Comparison of ENCODE assay signal across 42 mouse cellular contexts in genomic region chr5:147272046-147272807, GRCm38 (mm10). TPM values are rescaled to one million over a fixed set of nuclear protein-coding genes. Genes with fewer than 3 reads are reported as not detected.
DNase-seq lines count a peak whose midpoint lies in the region; ATAC-seq and TF ChIP-seq lines count a peak whose summit lies in the region.
"Had no signal": no experiment of that assay in that cellular context is flagged by ENCODE, and none has a peak within 500 bp of the region (broad histone marks: within the 10 kb centered on the region; RNA-seq: fewer than 3 reads in every experiment).

No protein-coding gene starts in this region.

- no peak for ATAC-seq in midbrain, embryonic 16.5 days
- no peak for ATAC-seq in intestine, postnatal 0 days
- no peak for ATAC-seq in stomach, embryonic 15.5 days (ENCODE audit: insufficient read depth, low FRiP score, low read depth)
- ATAC-seq in erythroblast, adult 5-6 weeks (replicated peaks; ENCODE audit: low FRiP score, poor library complexity, severe bottlenecking): no peak
- ATAC-seq: activated CD4-positive, CD25-positive, alpha-beta regulatory T cell, adult 4 months; forebrain, postnatal 0 days; inflammation-experienced regulatory T-cells, adult 6 months; midbrain, embryonic 13.5 days had no signal

- 1% methylated on average over 12 of the region's 12 CpGs for WGBS in midbrain, embryonic 10.5 days
- 3% methylated on average over 12 of the region's 12 CpGs for WGBS in midbrain, embryonic 16.5 days
- 30% methylated on average over 12 of the region's 12 CpGs for WGBS in intestine, postnatal 0 days
- WGBS in stomach, embryonic 15.5 days: 10% methylated on average over 12 of the region's 12 CpGs

- H3K9me3 ChIP-seq in midbrain, embryonic 10.5 days (replicated peaks): no peaks in the 10 kb centered on the region
- H3K9me3 ChIP-seq in midbrain, embryonic 16.5 days (replicated peaks; ENCODE audit: control insufficient read depth, low read length, poor library complexity, severe bottlenecking): no peaks in the 10 kb centered on the region
- no peaks in the 10 kb centered on the region for H3K9me3 ChIP-seq in intestine, postnatal 0 days (ENCODE audit: control insufficient read depth)
- H3K9me3 ChIP-seq in stomach, embryonic 15.5 days: no peaks in the 10 kb centered on the region
- H3K9me3 ChIP-seq: embryonic facial prominence, embryonic 12.5 days; forebrain, embryonic 12.5 days; heart, embryonic 15.5 days; liver, embryonic 15.5 days; lung, embryonic 15.5 days had no signal

- H3K27me3 ChIP-seq in midbrain, embryonic 10.5 days (ENCODE audit: low read depth, poor library complexity, severe bottlenecking): peaks cover 100% of the 10 kb centered on the region
- H3K27me3 ChIP-seq in midbrain, embryonic 16.5 days (ENCODE audit: control insufficient read depth, insufficient read depth, low read depth, low read length): peaks cover 84% of the 10 kb centered on the region
- peaks cover 82% of the 10 kb centered on the region for H3K27me3 ChIP-seq in intestine, postnatal 0 days (replicated peaks; ENCODE audit: control insufficient read depth, insufficient read depth, low read length)
- peaks cover 87% of the 10 kb centered on the region for H3K27me3 ChIP-seq in stomach, embryonic 15.5 days (replicated peaks)

- H3K4me3 ChIP-seq in midbrain, embryonic 10.5 days: no peak overlapping the region
- no peak overlapping the region for H3K4me3 ChIP-seq in midbrain, embryonic 16.5 days (ENCODE audit: low read depth, low read length)
- peak overlapping the region; percentile 12 for H3K4me3 ChIP-seq in intestine, postnatal 0 days (ENCODE audit: low read depth, low read length)
- H3K4me3 ChIP-seq in stomach, embryonic 15.5 days (replicated peaks): peak overlapping the region; percentile 41
- H3K4me3 ChIP-seq: embryonic facial prominence, embryonic 12.5 days; forebrain, embryonic 12.5 days; heart, embryonic 15.5 days; layer of hippocampus, adult 2 months; liver, embryonic 15.5 days; lung, embryonic 15.5 days; midbrain, embryonic 13.5 days had no signal

- TF ChIP-seq CTCF in intestine, postnatal 0 days (IDR thresholded peaks at IDR 0.05; ENCODE audit: low read depth): no peak

- no peaks in the 10 kb centered on the region for H3K36me3 ChIP-seq in midbrain, embryonic 10.5 days
- no peaks in the 10 kb centered on the region for H3K36me3 ChIP-seq in midbrain, embryonic 16.5 days (ENCODE audit: control insufficient read depth, insufficient read depth, low read length)
- H3K36me3 ChIP-seq in intestine, postnatal 0 days (ENCODE audit: control insufficient read depth, insufficient read depth): no peaks in the 10 kb centered on the region
- no peaks in the 10 kb centered on the region for H3K36me3 ChIP-seq in stomach, embryonic 15.5 days
- H3K36me3 ChIP-seq: embryonic facial prominence, embryonic 12.5 days; forebrain, embryonic 12.5 days; heart, embryonic 15.5 days; liver, embryonic 15.5 days; lung, embryonic 15.5 days; midbrain, embryonic 13.5 days had no signal

- H3K27ac ChIP-seq in midbrain, embryonic 10.5 days (replicated peaks): no peak overlapping the region
- H3K27ac ChIP-seq in midbrain, embryonic 16.5 days (ENCODE audit: low read length): no peak overlapping the region
- H3K27ac ChIP-seq in intestine, postnatal 0 days (ENCODE audit: low read depth, low read length): no peak overlapping the region
- H3K27ac ChIP-seq in stomach, embryonic 15.5 days: no peak overlapping the region
- H3K27ac ChIP-seq: embryonic facial prominence, embryonic 12.5 days; forebrain, embryonic 12.5 days; heart, embryonic 15.5 days; hindbrain, embryonic 14.5 days; layer of hippocampus, adult 2 months; liver, embryonic 15.5 days; lung, embryonic 15.5 days; midbrain, embryonic 13.5 days had no signal

- DNase-seq in embryo, embryonic 9.5 days (ENCODE audit: extremely low spot score): peak; percentile 26
- no peak for DNase-seq in embryo, embryonic 11 days
- peak; percentile 33 for DNase-seq in midbrain, embryonic 10.5 days (ENCODE audit: low spot score)
- no peak for DNase-seq in frontal cortex, adult 2 months (ENCODE audit: extremely low spot score in 1 of 2, low spot score in 1 of 2)
- DNase-seq: adrenal gland, adult 2 months; adrenal gland, postnatal 36 days; cerebellum, adult 2 months; cerebellum, postnatal 14 days; forebrain, postnatal 0 days; gastrocnemius, postnatal 10 days; kidney, adult 9 months; kidney, postnatal 10 days; left cerebral cortex, postnatal 4 days; liver; right cerebral cortex, adult 18-20 months; thymus, postnatal 25 days had no signal

- H3K4me2 ChIP-seq in midbrain, embryonic 16.5 days (ENCODE audit: low read length): no peak overlapping the region
- peak overlapping the region; percentile 49; the same call in 1 of the 2 replicates for H3K4me2 ChIP-seq in intestine, postnatal 0 days (replicated peaks; ENCODE audit: low read depth)
- peak overlapping the region; percentile 33 for H3K4me2 ChIP-seq in stomach, embryonic 15.5 days
- H3K4me2 ChIP-seq: embryonic facial prominence, embryonic 12.5 days; forebrain, embryonic 12.5 days; heart, embryonic 15.5 days; hindbrain, embryonic 14.5 days; liver, embryonic 15.5 days; lung, embryonic 15.5 days; midbrain, embryonic 13.5 days had no signal

- no peak overlapping the region for H3K9ac ChIP-seq in midbrain, embryonic 16.5 days (ENCODE audit: low read depth, low read length)
- H3K9ac ChIP-seq in intestine, postnatal 0 days (ENCODE audit: low read depth, low read length): peak overlapping the region; percentile 26; the same call in 1 of the 2 replicates
- H3K9ac ChIP-seq in stomach, embryonic 15.5 days: no peak overlapping the region
- H3K9ac ChIP-seq: embryonic facial prominence, embryonic 12.5 days; forebrain, embryonic 12.5 days; forebrain, postnatal 0 days; heart, embryonic 15.5 days; hindbrain, embryonic 14.5 days; liver, embryonic 15.5 days; lung, embryonic 15.5 days; midbrain, embryonic 13.5 days had no signal

- peaks cover 7% of the 10 kb centered on the region for H3K4me1 ChIP-seq in midbrain, embryonic 10.5 days
- no peaks in the 10 kb centered on the region for H3K4me1 ChIP-seq in midbrain, embryonic 16.5 days (ENCODE audit: control insufficient read depth, insufficient read depth, low read length)
- H3K4me1 ChIP-seq in intestine, postnatal 0 days (replicated peaks; ENCODE audit: control insufficient read depth, insufficient read depth, low read length): no peaks in the 10 kb centered on the region; the same call in 1 of the 2 replicates
- H3K4me1 ChIP-seq in stomach, embryonic 15.5 days: no peaks in the 10 kb centered on the region
- H3K4me1 ChIP-seq: embryonic facial prominence, embryonic 12.5 days; liver, embryonic 15.5 days had no signal

RNA-seq across cellular contexts. Expression of gene Pdx1, which starts 2.5 kb away (rescaled TPM):
- not detected in 2 replicates for polyA plus RNA-seq in midbrain, embryonic 10.5 days (2016; fragmentation: Nextera tagmentation; extraction: Ambion mirVana)
- not detected in 2 replicates for polyA plus RNA-seq in midbrain, embryonic 16.5 days (2015; fragmentation: Nextera tagmentation; extraction: Ambion mirVana)
- 6.7 and 9.2 TPM in 2 replicates for polyA plus RNA-seq in intestine, postnatal 0 days (2015; fragmentation: Nextera tagmentation; extraction: Ambion mirVana)
- 10.0 and 14.0 TPM in 2 replicates for polyA plus RNA-seq in stomach, embryonic 15.5 days (2015; fragmentation: Nextera tagmentation; extraction: Ambion mirVana)
- not detected in 2 replicates for polyA plus RNA-seq in frontal cortex, adult 2 months (2012; rRNA removed)
- total RNA-seq in erythroblast, adult 5-6 weeks (2015; ENCODE audit: low replicate concordance): not detected in 2 replicates
- total RNA-seq in erythroblast, adult 5-6 weeks (2017; ENCODE audit: low replicate concordance): not detected in 2 replicates
- total RNA-seq: adrenal gland, adult 2 months; adrenal gland, postnatal 36 days; CH12.LX; forebrain, postnatal 0 days; gastrocnemius, postnatal 10 days; heart, postnatal 25 days; layer of hippocampus, adult 2 months; layer of hippocampus, postnatal 14 days; left cerebral cortex, adult 8-10 months; left cerebral cortex, postnatal 4 days; megakaryocyte, adult 5-6 weeks had no signal
- polyA plus RNA-seq: activated CD4-positive, CD25-positive, alpha-beta regulatory T cell, adult 4 months; adrenal gland, adult 2 months; brain, embryonic 14.5 days; C2C12; cerebellum, adult 2 months; cortical plate, adult 2 months; embryonic facial prominence, embryonic 12.5 days; forebrain, embryonic 12.5 days; forebrain, postnatal 0 days; gonadal fat pad, adult 2 months; heart, embryonic 15.5 days; hindbrain, embryonic 14.5 days; inflammation-experienced regulatory T-cells, adult 6 months; liver, embryonic 15.5 days; lung, embryonic 15.5 days; midbrain, embryonic 13.5 days; neural tube, embryonic 11.5 days; spleen, adult 2 months had no signal

RNA-seq across cellular contexts. Expression of gene Cdx2, which starts 34.8 kb away (rescaled TPM):
- not detected in 2 replicates for polyA plus RNA-seq in midbrain, embryonic 10.5 days (2016; fragmentation: Nextera tagmentation; extraction: Ambion mirVana)
- polyA plus RNA-seq in midbrain, embryonic 16.5 days (2015; fragmentation: Nextera tagmentation; extraction: Ambion mirVana): not detected in 2 replicates
- 35.0 and 38.9 TPM in 2 replicates for polyA plus RNA-seq in intestine, postnatal 0 days (2015; fragmentation: Nextera tagmentation; extraction: Ambion mirVana)
- polyA plus RNA-seq in stomach, embryonic 15.5 days (2015; fragmentation: Nextera tagmentation; extraction: Ambion mirVana): 8.1 and 9.8 TPM in 2 replicates
- 0.04 and 0.08 TPM in 2 replicates for polyA plus RNA-seq in frontal cortex, adult 2 months (2012; rRNA removed)
- not detected in 2 replicates for total RNA-seq in erythroblast, adult 5-6 weeks (2015; ENCODE audit: low replicate concordance)
- total RNA-seq in erythroblast, adult 5-6 weeks (2017; ENCODE audit: low replicate concordance): not detected in 2 replicates
- total RNA-seq: adrenal gland, adult 2 months; adrenal gland, postnatal 36 days; CH12.LX; forebrain, postnatal 0 days; gastrocnemius, postnatal 10 days; heart, postnatal 25 days; layer of hippocampus, adult 2 months; layer of hippocampus, postnatal 14 days; left cerebral cortex, adult 8-10 months; left cerebral cortex, postnatal 4 days; megakaryocyte, adult 5-6 weeks had no signal
- polyA plus RNA-seq: activated CD4-positive, CD25-positive, alpha-beta regulatory T cell, adult 4 months; adrenal gland, adult 2 months; brain, embryonic 14.5 days; C2C12; cerebellum, adult 2 months; cortical plate, adult 2 months; embryonic facial prominence, embryonic 12.5 days; forebrain, embryonic 12.5 days; forebrain, postnatal 0 days; heart, embryonic 15.5 days; hindbrain, embryonic 14.5 days; inflammation-experienced regulatory T-cells, adult 6 months; liver, embryonic 15.5 days; lung, embryonic 15.5 days; midbrain, embryonic 13.5 days; neural tube, embryonic 11.5 days; spleen, adult 2 months had no signal

RNA-seq across cellular contexts. Expression of gene Urad, which starts 50.0 kb away (rescaled TPM):
- polyA plus RNA-seq in midbrain, embryonic 10.5 days (2016; fragmentation: Nextera tagmentation; extraction: Ambion mirVana): not detected in 2 replicates
- polyA plus RNA-seq in midbrain, embryonic 16.5 days (2015; fragmentation: Nextera tagmentation; extraction: Ambion mirVana): not detected in 2 replicates
- 0.95 and 1.1 TPM in 2 replicates for polyA plus RNA-seq in intestine, postnatal 0 days (2015; fragmentation: Nextera tagmentation; extraction: Ambion mirVana)
- 0.41 and 0.71 TPM in 2 replicates for polyA plus RNA-seq in stomach, embryonic 15.5 days (2015; fragmentation: Nextera tagmentation; extraction: Ambion mirVana)
- polyA plus RNA-seq in frontal cortex, adult 2 months (2012; rRNA removed): not detected in 2 replicates
- total RNA-seq in erythroblast, adult 5-6 weeks (2015; ENCODE audit: low replicate concordance): not detected in 2 replicates
- not detected in 2 replicates for total RNA-seq in erythroblast, adult 5-6 weeks (2017; ENCODE audit: low replicate concordance)
- total RNA-seq: CH12.LX; ES-E14; forebrain, postnatal 0 days; gastrocnemius, postnatal 10 days; heart, postnatal 25 days; layer of hippocampus, adult 2 months; layer of hippocampus, postnatal 14 days; left cerebral cortex, adult 8-10 months; left cerebral cortex, postnatal 4 days; megakaryocyte, adult 5-6 weeks had no signal
- polyA plus RNA-seq: activated CD4-positive, CD25-positive, alpha-beta regulatory T cell, adult 4 months; brain, embryonic 14.5 days; C2C12; cerebellum, adult 2 months; cortical plate, adult 2 months; embryonic facial prominence, embryonic 12.5 days; forebrain, embryonic 12.5 days; forebrain, postnatal 0 days; gonadal fat pad, adult 2 months; heart, embryonic 15.5 days; hindbrain, embryonic 14.5 days; inflammation-experienced regulatory T-cells, adult 6 months; lung, embryonic 15.5 days; midbrain, embryonic 13.5 days; neural tube, embryonic 11.5 days; spleen, adult 2 months had no signal

Comparison
In these comparisons a context has a peak if more than half of its experiments do, and no peak if none do; other contexts are left out.
1. DNase-seq: peak in embryo, embryonic 9.5 days (single experiment) and midbrain, embryonic 10.5 days (single experiment); none in embryo, embryonic 11 days (single experiment) and frontal cortex, adult 2 months (0 of 2).
2. H3K4me3 ChIP-seq: peak in intestine, postnatal 0 days (single experiment) and stomach, embryonic 15.5 days (single experiment); none in midbrain, embryonic 10.5 days (single experiment) and midbrain, embryonic 16.5 days (single experiment).